ENCODE assay signal across 8 mouse cellular contexts in genomic region chr19:42752363-42752931, GRCm38 (mm10). TPM values are rescaled to one million over a fixed set of nuclear protein-coding genes. Genes with fewer than 3 reads are reported as not detected.
DNase-seq lines count a peak whose midpoint lies in the region; ATAC-seq and TF ChIP-seq lines count a peak whose summit lies in the region.

TSS of gene Pyroxd2 (minus strand) at chr19:42752775.

- TF ChIP-seq CTCF in bone marrow macrophage, adult 2 months (IDR thresholded peaks at IDR 0.05; ENCODE audit: low read depth, low read length): no peak

- peak; percentile 34; the same call in 1 of the 2 replicates for TF ChIP-seq POLR2A in bone marrow macrophage, adult 2 months (IDR thresholded peaks at IDR 0.05; ENCODE audit: borderline replicate concordance, low read depth, low read length)

- peak within 1 kb of the TSS; percentile 56 for H3K4me3 ChIP-seq in bone marrow macrophage, adult 2 months (ENCODE audit: insufficient read depth, low read length)
- H3K4me3 ChIP-seq in embryonic facial prominence, embryonic 12.5 days: peak within 1 kb of the TSS; percentile 32

- intact Hi-C loops in left cerebral cortex, postnatal 36 days (cut with DNase I): no loop called here

- H3K9me3 ChIP-seq in embryonic facial prominence, embryonic 12.5 days: no peaks in the 10 kb centered on the region

- H3K27me3 ChIP-seq in embryonic facial prominence, embryonic 12.5 days: no peaks in the 10 kb centered on the region

- H3K9ac ChIP-seq in embryonic facial prominence, embryonic 12.5 days: peak within 1 kb of the TSS; percentile 46

- peak within 1 kb of the TSS; percentile 94 for H3K27ac ChIP-seq in bone marrow macrophage, adult 2 months (ENCODE audit: insufficient read depth, low read depth, low read length)
- peak within 1 kb of the TSS; percentile 81 for H3K27ac ChIP-seq in embryonic facial prominence, embryonic 12.5 days

- peak; percentile 90 for DNase-seq in kidney, adult 11 months
- peak; percentile 40 to 47 for DNase-seq in left cerebral cortex, postnatal 36 days (ENCODE audit: low spot score in 2 of 2)
- DNase-seq in mesoderm, embryonic 11.5 days (ENCODE audit: low read depth, low spot score): peak; percentile 75
- DNase-seq in right cerebral cortex, postnatal 4 days: peak; percentile 71

- peak; percentile 80 for ATAC-seq in embryonic facial prominence, embryonic 12.5 days (ENCODE audit: insufficient number of reproducible peaks, insufficient read depth, low FRiP score, low TSS enrichment)
- peak; percentile 60 for ATAC-seq in granulocyte monocyte progenitor cell, adult 5-6 weeks (replicated peaks; ENCODE audit: poor library complexity, severe bottlenecking)
- no peak for ATAC-seq in inflammation-experienced regulatory T-cells, adult 6 months

- peaks cover 43% of the 10 kb centered on the region for H3K4me1 ChIP-seq in bone marrow macrophage, adult 2 months (ENCODE audit: control insufficient read depth, insufficient read depth, low read length)
- peaks cover 29% of the 10 kb centered on the region for H3K4me1 ChIP-seq in embryonic facial prominence, embryonic 12.5 days

- H3K36me3 ChIP-seq in embryonic facial prominence, embryonic 12.5 days: no peaks in the 10 kb centered on the region

- H3K4me2 ChIP-seq in embryonic facial prominence, embryonic 12.5 days (replicated peaks): peak within 1 kb of the TSS; percentile 61

- 5% methylated on average over 22 of the region's 22 CpGs for WGBS in embryonic facial prominence, embryonic 12.5 days

RNA-seq across cellular contexts. Expression of gene Pyroxd2, which starts in this region (rescaled TPM):
- 2.9 and 5.2 TPM in 2 replicates for polyA plus RNA-seq in bone marrow macrophage, adult 2 months (2012; ENCODE audit: insufficient read depth, insufficient read length, missing spikeins)
- polyA plus RNA-seq in embryonic facial prominence, embryonic 12.5 days (2016; fragmentation: Nextera tagmentation; extraction: Ambion mirVana): 1.4 and 1.6 TPM in 2 replicates
- 6.2 and 12.1 TPM in 2 replicates for total RNA-seq in granulocyte monocyte progenitor cell, adult 5-6 weeks (2014; fragmentation: Nextera tagmentation)
- 2.3 and 3.1 TPM in 2 replicates for total RNA-seq in granulocyte monocyte progenitor cell, adult 5-6 weeks (2017)
- total RNA-seq in left cerebral cortex, postnatal 36 days (2021): 1 to 10 TPM; 1.9 to 3.4 TPM
- under 1 TPM in 2 of 3 experiments, not detected in 1; 0.38 to 0.55 TPM for polyA plus RNA-seq in inflammation-experienced regulatory T-cells, adult 6 months (2017; shearing (Covaris generic))
